Mouse (Mus musculus) kidney, adult 11 months (tissue): ENCODE measurements at regions not wholly inside any gene's neighbourhood (a gene's known extent, or its start where the extent isn't known, plus 50 kb on each side); places are given as distances from the start of the nearest gene placed in this dataset.

ENCODE experiments used
- DNase-seq: peaks from one replicate; pipeline ENCODE4 v3.0.0; 2022

DNA sequence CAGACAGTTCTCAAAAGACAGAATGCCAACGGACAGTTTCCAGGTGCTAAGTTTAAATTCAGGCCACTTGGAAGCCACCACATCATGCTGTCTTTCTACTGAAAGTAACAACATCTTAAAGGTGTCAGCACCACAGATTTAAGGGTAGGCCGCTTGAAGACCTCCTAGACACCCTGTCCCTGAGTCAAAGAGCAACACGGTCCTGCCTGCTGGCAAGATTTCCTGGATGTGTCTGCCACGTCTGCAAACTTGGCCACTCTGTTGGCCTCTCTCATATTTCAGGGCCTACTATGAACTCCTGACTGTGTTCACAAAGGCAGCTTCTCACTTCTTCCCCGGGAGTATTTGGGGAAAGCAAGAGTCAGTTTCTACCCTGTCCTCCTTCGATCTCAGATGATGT lies 194.7 kb upstream of the Esrrg start:
- DNase-seq, result no peak

DNA sequence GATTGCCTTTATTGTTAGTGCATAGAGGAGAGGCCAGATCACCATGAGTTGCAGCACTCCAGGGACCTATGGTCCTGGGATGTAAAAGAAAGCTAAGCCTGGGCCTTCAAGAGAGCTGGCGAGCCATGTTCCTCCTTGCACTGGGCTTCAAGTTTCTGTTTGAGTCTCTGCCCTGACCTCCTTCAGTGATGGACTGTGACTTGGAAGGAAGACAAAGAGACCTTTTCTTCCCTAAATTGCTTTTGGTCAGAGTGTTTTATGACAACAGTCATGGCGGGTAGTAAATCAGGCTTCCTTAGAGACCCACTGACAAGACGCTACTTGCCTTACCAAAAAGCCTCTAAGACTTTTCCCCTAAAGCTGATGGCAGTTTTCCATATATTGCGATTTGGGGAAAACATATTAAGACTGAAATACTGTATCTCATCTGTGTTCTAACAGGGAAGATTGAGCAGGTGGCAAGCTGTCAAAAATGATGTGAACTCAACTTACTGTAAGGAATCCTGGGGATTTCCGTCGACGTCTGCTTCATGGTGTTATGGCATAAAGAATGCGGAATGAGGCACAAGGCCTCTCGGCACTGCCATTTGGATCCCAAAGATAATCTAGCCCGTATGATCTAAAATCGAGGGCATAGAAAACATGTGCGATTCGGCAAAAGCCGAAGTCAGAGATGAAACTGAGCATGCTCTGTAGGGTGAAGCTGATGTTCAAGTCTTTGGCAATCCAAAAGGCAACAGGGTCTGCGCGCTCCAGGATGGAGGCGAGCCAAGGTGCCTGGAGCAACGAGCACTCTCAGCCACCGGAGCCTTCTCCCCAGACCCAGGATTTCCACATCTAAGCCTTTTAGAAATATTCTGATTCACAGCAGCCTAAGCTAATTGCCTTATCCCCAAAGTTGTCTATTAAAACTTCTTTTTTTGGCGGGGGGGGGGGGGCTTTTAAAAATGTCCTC lies 190.1 kb upstream of the Esrrg start:
- no peak for DNase-seq

DNA sequence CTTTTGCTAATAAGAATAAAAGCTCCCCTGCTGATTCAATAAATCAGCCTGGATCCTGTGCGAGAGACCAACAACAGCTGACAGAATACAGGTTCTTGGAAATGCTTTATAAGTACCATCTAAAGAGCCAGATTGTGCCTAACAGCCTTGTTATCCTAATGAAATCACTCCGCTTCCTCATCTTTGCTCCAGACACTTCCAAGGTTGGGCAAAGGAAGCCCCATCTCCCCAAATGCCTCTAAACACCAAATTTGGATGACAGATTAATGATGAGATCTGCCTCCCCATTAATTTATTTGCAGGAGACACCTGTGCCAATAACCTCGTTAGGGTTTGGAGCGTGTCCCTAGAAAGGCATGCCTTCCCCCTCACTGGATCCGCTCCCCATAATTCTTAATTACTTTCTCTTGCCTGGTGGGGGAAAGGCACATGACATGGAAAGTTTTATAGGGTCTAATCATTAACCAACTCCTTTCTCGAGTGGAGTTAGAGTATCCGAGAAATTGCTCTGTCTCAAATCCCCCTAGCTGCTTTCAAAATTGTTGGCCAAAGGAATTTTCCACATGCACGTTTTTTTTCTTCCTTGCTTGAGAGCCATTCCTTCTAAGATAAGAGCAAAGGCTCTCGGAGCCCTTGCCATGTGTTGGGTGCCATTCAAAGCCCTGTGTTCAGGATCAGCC lies 179.9 kb upstream of the Esrrg start:
- DNase-seq, result peak; percentile 59

DNA sequence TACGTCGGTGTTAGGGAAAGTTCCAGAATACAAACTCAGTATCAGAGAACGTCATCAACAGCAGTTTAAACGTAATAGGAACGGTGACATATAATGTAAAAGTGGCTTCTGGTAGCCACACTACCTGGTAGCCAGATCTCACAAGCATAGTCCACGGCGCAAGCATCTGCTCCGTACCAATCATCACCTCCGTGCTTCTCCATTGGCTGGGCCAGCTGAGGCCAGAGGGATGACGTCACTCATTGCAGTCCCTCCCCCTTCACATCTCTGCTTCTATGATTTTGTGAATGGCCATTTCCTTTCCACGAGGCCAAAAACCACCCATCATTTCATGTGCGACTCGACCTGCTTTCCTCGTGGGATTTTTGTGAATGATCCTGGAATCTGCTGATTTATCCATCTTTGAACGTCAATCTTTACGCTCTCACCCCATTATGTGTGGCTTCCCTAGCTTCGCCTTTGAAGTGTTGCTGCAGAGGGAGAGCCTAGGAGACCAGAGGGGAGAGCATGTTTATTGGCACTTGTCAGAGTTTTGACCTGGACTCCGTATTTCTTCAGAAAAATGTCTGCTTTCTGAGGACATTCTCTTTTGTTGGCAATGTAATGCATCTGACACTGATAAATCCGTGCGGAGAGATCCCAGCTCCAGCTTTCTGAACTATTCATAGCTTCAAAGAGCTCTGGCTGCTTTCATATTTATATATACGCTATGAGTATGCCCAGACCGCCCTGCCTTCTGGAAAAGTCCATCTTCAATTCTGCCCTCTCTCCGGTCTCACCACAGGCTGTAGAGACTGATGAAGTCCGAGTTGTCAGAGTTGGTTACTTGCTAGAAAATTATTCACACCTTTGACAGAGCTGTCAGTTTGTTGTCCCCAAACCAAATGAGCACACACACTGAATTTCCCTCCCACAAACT lies 174.6 kb upstream of the Esrrg start:
- no peak for DNase-seq

DNA sequence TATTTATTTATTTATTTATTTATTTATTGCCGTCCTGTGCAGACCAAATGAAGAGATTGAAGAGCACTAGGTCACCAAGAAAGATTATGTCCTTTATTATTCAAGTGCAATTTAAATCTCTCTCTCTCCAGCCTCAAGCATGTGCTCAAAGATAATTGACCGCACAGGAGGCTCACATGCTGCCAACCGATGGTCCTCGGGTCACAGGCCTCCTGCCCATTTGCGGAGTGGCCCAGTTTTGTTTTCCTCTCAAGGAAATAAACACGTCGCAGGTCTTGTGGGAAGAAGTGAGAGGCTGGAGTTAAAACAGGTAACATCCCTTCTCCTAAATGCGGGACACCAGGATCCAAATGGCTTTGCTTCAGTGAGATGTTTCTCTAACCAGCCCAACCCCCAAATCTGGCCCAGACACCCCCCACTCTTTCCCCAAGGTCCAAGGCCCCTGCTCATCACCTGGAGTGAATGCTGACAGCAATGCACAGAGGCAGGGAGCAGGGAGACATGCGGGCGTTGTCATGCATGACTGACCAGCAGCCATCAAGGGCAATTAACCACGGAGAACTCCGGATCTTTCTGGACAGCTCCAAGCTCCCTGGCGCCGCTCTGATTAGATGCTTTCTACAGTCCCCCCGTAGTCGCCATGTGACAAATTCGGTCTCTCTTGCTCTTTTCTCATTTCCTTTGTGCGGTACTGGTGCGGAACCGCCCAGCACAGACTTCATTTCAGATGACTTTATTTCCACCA lies 169.2 kb upstream of the Esrrg start:
- DNase-seq, result peak; percentile 76

DNA sequence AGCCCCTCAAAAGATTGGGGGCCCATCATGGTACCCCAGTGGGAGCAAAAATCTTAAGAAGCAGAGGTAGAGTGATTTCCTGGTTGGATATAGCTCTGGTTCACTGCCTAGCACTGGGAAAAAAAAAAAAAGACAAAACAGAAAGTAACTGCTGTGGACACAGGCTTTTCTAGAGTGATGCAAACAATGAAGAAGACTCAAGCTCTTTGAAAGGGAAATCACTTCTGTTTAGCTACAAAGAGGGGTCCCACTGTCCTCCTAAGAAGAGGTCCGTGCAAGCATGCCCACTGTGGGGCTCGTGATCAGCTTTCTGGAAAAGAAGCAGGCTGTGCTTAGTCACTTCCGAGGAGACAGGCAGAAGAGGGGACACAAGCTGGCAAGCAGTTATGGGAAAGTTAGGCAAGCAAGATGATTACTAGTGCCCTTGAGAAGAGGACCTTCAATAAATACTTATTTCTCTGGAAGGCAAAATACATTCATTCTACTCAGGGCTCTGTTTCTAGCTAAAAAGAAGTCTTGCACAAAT lies 166.9 kb upstream of the Esrrg start:
- DNase-seq, result no peak

DNA sequence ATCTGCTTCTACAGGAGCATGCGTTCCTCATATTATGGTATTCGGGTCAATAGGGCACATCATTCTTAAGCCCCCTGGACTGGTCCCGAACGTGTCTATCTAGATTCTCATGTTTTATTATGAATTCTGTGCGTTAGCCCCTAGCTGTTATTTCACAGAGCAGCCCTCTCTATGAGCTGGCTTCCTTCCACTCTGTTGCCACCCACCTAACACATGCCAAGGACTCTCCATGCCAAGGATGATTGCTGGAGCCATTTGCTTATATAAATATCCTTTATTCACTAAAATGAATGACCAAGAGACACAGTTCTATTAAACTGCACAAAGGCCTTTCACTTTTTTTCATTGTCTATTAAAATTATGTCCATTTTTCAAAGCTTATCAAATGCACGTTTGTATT lies 162.1 kb upstream of the Esrrg start:
- no peak for DNase-seq

DNA sequence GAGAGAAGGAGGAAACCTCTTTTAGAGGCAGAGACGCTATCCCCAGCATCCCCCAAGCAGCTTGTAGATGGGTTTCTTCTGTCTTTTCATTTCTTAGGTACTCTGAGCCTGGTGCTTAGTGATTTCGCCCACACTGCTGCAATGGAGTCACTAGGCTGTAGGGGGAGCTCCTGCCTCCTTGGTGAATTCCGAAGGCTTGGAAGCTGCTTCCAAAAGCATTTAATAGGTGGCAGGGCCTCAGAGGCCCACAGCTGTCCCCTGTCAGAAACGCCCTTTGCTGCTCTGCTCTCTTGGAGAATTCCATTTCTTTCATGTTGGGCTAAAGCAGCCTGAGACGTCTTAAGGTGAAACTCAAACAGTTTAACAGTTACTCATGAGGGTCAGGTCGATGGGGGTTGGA lies 160.4 kb upstream of the Esrrg start:
- DNase-seq, result peak; percentile 67

DNA sequence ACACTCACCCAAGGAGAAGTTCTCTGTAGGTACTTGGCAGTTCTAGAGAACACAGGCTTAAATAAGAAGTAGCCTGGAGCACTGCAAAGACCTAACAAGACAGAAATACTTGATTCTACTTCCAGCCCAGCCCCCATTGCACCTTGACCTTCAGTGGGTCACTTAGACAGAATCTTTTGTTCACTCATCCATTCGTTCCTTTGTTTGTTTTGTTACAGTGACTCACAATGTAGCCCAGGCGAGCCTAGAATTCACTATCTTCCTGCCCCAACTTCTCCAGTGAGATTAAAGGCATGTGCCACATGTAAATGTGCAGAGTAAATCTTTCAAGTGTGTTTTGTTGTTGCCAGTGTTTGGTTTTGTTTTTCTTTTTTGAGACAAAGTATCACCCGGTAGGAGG lies 158.5 kb upstream of the Esrrg start:
- no peak for DNase-seq

DNA sequence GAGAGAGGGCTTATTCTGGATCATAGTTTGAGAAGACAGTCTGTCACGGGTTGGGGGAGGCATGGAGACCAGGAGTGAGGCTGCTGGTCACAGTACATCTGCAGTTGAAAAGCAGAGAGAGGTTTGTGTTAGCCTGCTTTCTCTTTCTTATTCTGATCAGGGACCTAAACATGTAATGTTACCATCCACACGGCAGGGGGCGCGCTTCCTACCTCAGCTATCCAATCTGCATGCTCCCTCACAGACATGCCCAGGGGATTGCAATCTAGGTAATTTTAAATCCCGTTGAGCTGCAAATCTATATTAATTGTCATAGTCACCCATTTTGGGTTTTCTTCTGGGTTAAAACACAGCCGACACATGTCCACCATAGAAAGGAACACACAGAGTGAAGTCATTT lies 156.4 kb upstream of the Esrrg start:
- DNase-seq, result no peak

DNA sequence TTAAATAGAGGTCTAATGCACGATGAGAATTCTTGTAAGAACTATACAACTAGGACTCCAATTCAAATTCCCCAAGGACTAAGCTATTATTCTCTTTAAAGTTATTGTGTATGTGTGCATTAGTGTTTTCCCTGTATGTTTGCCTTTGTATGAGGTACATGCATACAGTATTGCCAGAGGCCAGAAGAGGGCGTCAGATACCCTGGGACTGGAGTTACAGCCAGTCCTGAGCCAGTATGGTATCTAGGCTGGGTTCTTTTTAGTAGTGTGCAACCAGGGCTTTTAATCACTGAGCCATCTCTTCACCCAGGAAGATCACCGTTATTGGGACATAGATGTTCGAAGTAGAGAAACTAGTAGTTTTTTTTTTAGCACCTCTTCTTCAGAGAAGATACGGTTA lies 154.2 kb upstream of the Esrrg start:
- DNase-seq, result peak; percentile 44

DNA sequence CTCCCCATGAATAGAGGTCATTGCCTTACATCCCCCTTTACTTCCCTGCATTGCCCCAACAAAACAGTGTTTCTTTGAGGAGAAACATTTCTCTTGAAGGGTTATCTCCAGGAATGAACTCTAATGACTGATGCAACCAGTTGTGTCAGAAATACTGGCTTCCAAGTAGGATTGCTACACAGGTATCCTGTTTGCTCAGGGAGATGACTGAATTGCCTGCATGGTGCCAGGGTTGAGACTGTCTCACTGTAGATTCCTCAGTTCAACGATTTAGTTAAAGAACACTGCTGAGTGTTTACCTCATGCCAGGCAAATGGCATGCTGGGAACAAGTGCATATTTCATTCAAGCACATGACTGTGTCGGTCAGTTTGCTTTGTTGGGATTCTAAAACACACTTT lies 123.8 kb upstream of the Esrrg start:
- no peak for DNase-seq

DNA sequence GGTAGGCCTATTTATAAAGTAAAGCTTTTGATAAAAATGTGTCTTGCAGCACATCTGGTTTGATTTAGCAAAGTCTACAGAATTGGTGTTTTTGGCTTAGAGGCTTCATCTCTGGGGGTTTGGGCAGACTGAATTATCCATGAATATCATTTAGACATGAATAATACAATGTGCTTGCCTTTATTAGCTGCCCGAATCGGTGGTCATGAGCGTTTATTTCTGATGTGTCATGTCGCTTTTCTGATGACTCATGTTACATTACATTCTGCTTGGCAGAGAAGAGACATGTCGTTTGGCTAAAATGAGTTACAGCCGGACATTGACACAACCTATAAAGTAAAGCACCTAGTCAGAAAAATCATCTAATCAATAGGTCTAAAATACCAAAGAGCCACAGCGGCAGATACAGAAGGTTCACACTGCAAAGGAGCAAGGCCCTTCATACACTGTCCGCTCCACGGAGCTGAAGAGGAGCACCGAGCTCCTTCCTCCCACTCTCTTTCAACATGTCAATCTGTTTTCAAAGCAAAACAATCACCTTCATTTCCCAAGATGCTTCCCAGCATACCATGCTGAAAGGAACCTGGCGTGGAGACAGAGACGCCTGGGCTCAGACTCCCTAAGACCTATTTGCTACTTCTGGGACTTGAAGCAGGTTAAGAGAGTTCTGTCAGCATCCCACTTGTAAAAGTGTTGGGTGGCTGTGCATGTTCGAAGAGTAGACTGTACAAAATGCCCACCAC lies 120.5 kb upstream of the Esrrg start:
- no peak for DNase-seq

DNA sequence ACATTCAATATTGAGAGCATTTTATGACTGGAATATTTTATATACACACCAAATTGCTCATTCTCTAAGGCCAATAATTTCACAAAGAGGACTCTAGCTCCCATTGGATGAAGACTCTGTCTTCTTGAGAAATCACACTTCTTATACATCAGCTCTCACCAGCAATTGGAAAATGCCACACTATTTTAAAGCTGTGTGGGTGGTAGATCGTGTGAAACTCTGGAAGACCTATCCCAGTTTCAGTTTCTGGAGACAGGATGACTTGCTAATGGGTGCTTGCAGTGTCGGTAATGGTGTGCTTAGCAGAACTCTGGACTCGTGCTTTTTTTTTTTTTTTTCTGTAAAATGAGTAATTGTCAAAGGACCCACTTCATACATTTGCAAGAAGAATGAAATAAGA lies 119.1 kb upstream of the Esrrg start:
- DNase-seq, result no peak

DNA sequence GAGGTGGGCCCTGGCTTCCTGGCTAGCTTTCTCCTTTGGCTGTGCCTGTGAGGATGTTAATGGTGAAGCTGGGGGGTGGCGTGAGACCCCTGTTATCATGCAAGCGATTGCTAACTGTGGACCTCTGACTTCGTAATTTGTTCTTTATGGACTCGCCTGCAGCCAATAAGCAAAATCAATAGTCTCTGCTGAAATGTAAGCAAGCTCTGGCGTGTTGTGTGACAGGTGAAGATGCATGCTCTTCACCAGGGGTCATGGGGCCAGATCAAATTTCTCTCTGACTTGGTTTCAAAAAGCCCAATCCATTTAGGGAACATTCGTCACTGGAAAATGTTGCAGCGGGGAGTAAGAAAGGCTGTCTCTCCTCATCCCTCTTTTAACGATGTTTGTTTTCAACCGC lies 103.2 kb upstream of the Esrrg start:
- DNase-seq, result no peak

DNA sequence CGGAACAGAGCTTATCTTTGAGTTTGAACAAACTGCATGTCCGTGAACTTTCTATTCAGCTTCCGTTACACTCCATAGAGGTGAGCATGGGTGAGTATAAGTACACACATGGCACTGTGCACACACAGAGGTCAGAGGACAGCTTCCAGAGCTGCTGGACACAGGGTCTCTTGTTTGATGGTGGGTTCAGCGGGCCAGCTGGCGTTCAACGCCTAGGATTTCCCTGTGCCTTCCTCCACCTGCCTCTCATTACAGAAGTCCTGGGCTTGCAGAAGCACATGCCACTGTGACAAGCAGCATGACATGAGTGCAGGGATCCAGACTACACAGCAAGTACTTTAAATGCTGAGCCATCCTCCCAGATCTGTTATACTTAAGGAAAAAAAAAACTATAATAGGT lies 101.4 kb upstream of the Esrrg start:
- no peak for DNase-seq

DNA sequence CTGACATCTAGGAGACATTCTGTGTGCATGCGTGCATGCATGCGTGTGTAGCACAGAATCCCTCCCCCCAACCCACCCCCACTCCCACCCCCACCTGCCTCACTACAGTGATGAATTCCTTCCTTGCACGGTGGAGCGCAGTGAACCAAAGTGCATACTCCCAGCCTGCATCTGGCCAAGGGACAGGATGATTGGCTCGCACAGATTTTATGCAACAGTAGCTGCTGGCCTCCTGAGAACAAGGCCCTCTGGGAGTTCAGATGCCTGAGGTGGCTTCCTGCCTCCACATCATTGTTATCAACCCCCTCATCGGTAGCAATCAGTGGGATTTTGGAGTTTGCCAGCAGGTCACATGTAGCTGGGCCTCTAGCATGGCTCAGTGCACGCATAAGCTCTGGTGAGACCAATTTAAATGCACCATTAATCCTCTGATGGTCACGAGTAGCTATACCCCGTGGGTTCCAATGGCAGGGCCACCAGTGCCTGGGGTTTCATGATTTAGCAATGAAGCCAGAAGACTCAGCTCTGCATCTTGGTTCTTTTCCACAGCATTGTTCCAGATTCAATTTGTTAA lies 77.2 kb upstream of the Esrrg start:
- DNase-seq, result peak; percentile 85

DNA sequence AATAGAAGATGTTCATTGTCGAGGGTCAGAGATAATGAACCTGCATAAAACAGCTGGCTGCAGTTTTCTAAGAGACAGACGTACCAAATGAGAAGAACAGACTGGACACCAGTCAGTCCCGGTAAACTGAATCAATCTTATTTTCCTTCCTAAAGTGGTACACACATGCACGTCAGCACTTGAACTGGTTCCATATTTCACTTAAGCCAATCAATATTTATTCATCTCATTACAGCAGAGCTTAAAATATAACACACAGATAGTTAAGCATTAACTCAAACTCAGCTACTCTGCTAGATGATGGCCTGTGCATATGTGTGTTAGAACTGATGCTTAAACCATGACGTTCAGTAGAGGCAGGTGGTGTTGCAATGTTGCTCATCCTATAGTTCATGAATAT lies 72.3 kb upstream of the Esrrg start:
- DNase-seq, result no peak

DNA sequence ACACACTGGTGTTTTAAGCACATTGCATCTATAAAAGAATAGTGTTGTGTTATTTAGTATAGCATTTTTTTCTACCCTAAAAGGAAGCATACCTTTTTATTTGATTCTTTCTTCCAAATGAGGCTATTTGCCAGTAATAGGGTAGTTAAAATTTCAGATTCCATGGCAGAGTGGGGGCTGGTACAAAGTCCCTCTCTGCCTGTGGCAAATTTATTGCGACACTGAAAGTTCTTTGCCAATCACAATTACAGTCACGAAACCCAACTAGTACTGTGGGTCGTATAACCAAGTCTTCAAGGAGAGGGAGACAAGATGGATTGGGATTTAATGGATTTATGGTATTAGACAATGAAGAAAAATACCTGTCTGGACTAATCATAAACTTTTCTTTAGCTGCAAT lies 51.9 kb upstream of the Esrrg start:
- no peak for DNase-seq
